Mouse (Mus musculus): Measurements from ENCODE around the gene Sowahb. TPM values are rescaled to one million over a fixed set of nuclear protein-coding genes. Genes with fewer than 3 reads are reported as not detected.
"Not testable (repeated sequence)": the region's sequence is repeated elsewhere in the genome, so short reads cannot be mapped to it uniquely, and the experiment has no call there.

Gene Sowahb
- polyA plus RNA-seq, 1 experiment from 2014 or later = 0.31 TPM

DNA sequence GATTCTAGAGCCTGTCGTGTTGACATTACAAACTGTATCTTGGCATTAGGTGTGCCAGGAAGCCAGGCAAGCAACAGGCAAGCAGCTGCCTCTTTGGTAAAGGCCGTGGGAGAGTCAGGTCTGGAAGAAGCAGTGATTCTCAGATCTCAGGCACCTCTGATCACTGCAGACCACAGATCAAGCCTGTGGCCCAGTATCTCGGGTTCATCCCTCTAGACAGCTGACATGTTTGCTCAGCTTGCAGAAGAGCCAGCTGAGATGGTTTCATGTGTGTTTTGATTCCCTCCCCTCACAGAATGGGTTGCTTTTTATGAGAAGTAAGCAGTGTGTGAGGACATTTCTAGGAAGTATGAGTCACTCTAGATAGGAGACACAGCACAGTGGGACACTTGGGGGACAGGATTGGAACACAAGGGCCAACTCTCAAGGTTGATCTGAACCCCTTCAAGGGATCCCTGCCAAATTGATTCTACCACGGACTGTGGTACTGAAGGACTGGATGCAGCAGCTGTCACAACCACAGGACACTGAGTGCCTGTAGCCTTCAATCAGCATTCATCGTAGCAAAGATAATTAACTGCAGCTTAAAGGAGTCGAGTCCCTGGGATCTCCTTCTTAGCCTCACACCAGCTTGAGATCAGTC lies 24.7 kb downstream of the Sowahb start:
- H3K9ac ChIP-seq = no peak overlapping the region
- no peak overlapping the region for H3K4me2 ChIP-seq (replicated peaks)
- H3K4me1 ChIP-seq = peaks cover 11% of the 10 kb centered on the region; the same call in 1 of the 2 replicates
- H3K27me3 ChIP-seq = no peaks in the 10 kb centered on the region
- H3K36me3 ChIP-seq = no peaks in the 10 kb centered on the region
- H3K9me3 ChIP-seq (replicated peaks) = no peaks in the 10 kb centered on the region
- no peak overlapping the region for H3K27ac ChIP-seq
- ATAC-seq (ENCODE audit: low FRiP score) = no peak
- 63% methylated on average over 6 of the region's 6 CpGs for WGBS
- H3K4me3 ChIP-seq = no peak overlapping the region

GRCm38 (mm10) chr5:93019207-93019606 lies 25.6 kb downstream of the Sowahb start:
- 92% methylated on average over 10 of the region's 10 CpGs for WGBS
- H3K4me2 ChIP-seq (replicated peaks) = not testable (repeated sequence)

DNA sequence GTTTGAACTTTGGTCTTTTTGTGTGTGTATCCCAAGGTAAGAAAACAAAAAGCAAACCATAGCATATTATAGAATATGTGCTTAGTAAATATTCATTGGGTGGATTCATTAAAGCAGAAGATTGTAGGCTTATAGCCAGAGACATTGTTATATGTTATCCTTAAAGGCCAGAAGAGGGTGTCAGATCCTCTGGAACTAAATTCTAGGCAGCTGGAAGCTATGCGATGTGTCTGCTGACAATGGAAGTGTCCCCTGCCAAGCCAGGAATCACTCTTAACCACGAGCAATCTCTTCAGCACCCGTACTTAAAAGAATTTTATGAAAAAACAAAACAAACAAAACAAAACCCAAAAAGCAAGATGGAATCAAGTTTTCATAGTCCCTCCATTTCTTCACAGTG lies 27.1 kb downstream of the Sowahb start:
- 72% methylated on average over 3 of the region's 3 CpGs for WGBS
- Histone ChIP-seq H3K27me3 (no peaks in the 10 kb centered on the region), H3K36me3 (no peaks in the 10 kb centered on the region), H3K9ac (no peak overlapping the region), H3K9me3 (replicated peaks) (no peaks in the 10 kb centered on the region), H3K4me3 (no peak overlapping the region), H3K4me1 (peaks cover 6% of the 10 kb centered on the region; the same call in 1 of the 2 replicates), H3K27ac (no peak overlapping the region), H3K4me2 (replicated peaks) (no peak overlapping the region)
- ATAC-seq (ENCODE audit: low FRiP score) = no peak

More at GRCm38 (mm10) chr5:93019207-93019606, 25.6 kb downstream of the Sowahb start:
- H3K4me1 ChIP-seq; H3K4me3 ChIP-seq; ATAC-seq (ENCODE audit: low FRiP score); H3K27ac ChIP-seq; H3K9ac ChIP-seq; H3K27me3 ChIP-seq; H3K9me3 ChIP-seq (replicated peaks); H3K36me3 ChIP-seq: not testable (repeated sequence)

GRCm38 (mm10) chr5:93008256-93008655 lies 36.6 kb downstream of the Sowahb start:
- H3K4me1 ChIP-seq = peaks cover 3% of the 10 kb centered on the region
- no peak overlapping the region for H3K9ac ChIP-seq
- H3K4me3 ChIP-seq = no peak overlapping the region
- 95% methylated on average over 9 of the region's 9 CpGs for WGBS
- no peaks in the 10 kb centered on the region for H3K36me3 ChIP-seq
- no peaks in the 10 kb centered on the region for H3K9me3 ChIP-seq (replicated peaks)
- H3K27ac ChIP-seq = no peak overlapping the region
- no peaks in the 10 kb centered on the region for H3K27me3 ChIP-seq
- ATAC-seq (ENCODE audit: low FRiP score) = no peak
- H3K4me2 ChIP-seq (replicated peaks) = no peak overlapping the region

GRCm38 (mm10) chr5:93005815-93006341 lies 38.9 kb downstream of the Sowahb start:
- Histone ChIP-seq H3K4me1 (peaks cover 3% of the 10 kb centered on the region), H3K4me2 (replicated peaks) (peak overlapping the region; percentile 39), H3K27me3 (no peaks in the 10 kb centered on the region), H3K36me3 (no peaks in the 10 kb centered on the region), H3K9me3 (replicated peaks) (no peaks in the 10 kb centered on the region), H3K4me3 (peak overlapping the region; percentile 2; the same call in 1 of the 2 replicates), H3K27ac (peak overlapping the region; percentile 44; the same call in 1 of the 2 replicates), H3K9ac (no peak overlapping the region)
- peak; percentile 63 for ATAC-seq (ENCODE audit: low FRiP score)
- WGBS = 39% methylated on average over 14 of the region's 14 CpGs

- Histone ChIP-seq H3K4me1 (peaks cover 3% of the 10 kb centered on the region), H3K4me3 (peak overlapping the region; percentile 2; the same call in 1 of the 2 replicates), H3K27ac (peak overlapping the region; percentile 44; the same call in 1 of the 2 replicates), H3K27me3 (no peaks in the 10 kb centered on the region), H3K36me3 (no peaks in the 10 kb centered on the region), H3K9me3 (replicated peaks) (no peaks in the 10 kb centered on the region), H3K4me2 (replicated peaks) (peak overlapping the region; percentile 39), H3K9ac (no peak overlapping the region)
- no peak; the same call in 1 of the 2 replicates for ATAC-seq (ENCODE audit: low FRiP score)
- 12% methylated on average over 20 of the region's 20 CpGs for WGBS
Measured at GRCm38 (mm10) chr5:93005229-93005814, 39.5 kb downstream of the Sowahb start.

GRCm38 (mm10) chr5:93002615-93003014 lies 42.2 kb downstream of the Sowahb start:
- Histone ChIP-seq H3K9me3 (replicated peaks) (no peaks in the 10 kb centered on the region), H3K27me3 (no peaks in the 10 kb centered on the region), H3K27ac (no peak overlapping the region), H3K36me3 (no peaks in the 10 kb centered on the region), H3K4me2 (replicated peaks) (no peak overlapping the region), H3K9ac (no peak overlapping the region), H3K4me1 (peaks cover 13% of the 10 kb centered on the region), H3K4me3 (no peak overlapping the region)
- ATAC-seq (ENCODE audit: low FRiP score) = no peak
- WGBS = 97% methylated on average over 2 of the region's 2 CpGs

DNA sequence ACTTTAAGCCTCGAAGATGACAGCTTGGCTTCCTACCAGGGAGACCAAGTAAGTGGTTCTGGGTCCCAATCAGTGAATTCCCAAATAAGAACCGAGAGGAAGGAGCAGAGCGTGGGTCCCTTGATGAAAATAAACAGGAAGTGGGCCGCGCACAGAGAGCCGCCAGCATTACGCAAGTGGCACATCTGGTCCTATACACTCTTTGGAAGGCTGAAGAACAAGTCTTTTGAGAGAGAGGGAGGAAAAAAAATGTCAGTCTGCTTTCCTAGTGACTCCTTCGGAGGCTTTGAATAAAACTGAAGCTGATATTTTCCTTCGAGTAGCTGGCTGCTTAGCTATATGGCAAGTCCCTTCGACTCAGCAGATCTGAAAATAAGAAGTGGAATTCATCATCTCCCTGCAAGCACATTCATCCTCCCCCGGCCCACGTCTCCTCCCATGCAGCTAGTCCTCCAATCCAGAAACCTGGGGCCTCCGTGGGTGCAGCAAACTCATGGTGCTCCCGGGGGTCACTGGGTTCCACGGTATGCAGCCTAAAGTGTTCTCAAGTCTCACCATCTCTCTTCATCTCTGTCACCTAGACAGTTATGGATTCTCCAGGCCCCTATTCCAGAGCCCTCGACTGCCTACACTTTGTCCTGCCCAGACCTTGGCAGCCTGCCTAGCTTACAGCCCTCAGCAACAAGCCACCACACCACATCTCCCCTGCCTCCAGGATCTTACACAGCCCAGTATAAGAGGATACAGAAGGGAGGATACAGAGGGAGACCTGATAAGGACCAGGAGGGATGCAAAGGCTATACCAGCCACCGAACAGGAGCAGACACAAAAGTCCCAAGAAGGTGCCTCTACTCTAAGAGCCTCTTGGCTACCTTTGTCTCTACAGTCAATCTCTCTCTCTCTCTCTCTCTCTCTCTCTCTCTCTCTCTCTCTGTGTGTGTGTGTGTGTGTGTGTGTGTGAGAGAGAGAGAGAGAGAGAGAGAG lies 43.8 kb downstream of the Sowahb start:
- no peaks in the 10 kb centered on the region for H3K9me3 ChIP-seq (replicated peaks)
- H3K9ac ChIP-seq = no peak overlapping the region
- H3K4me1 ChIP-seq = peaks cover 22% of the 10 kb centered on the region
- 74% methylated on average over 17 of the region's 17 CpGs for WGBS
- H3K27me3 ChIP-seq = no peaks in the 10 kb centered on the region
- H3K27ac ChIP-seq = peak overlapping the region; percentile 48; the same call in 1 of the 2 replicates
- H3K4me3 ChIP-seq = no peak overlapping the region
- ATAC-seq (ENCODE audit: low FRiP score) = no peak
- H3K4me2 ChIP-seq (replicated peaks) = no peak overlapping the region
- H3K36me3 ChIP-seq = no peaks in the 10 kb centered on the region

DNA sequence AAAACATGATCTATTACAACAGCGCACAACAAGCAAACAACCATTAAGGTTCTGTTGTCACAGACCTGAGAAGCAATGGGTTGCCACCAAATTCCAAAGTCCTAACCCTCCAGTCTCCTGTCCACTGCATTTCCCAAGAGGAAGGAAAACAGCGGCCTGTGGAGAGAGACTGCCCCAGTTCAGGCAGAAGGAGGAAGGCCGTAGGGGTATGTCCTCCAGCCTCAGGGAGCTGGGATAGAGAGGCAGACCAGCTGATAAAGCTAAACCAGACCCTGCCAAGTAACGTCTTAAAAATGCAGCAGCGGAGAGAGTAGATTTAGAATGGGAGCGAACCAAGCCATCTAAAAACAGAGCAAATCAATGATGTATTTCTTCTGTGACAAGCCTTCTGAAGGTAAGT lies 44.8 kb downstream of the Sowahb start:
- H3K4me3 ChIP-seq = no peak overlapping the region
- no peak overlapping the region for H3K4me2 ChIP-seq (replicated peaks)
- WGBS = 82% methylated on average over 6 of the region's 6 CpGs
- no peak overlapping the region for H3K9ac ChIP-seq
- H3K27ac ChIP-seq = no peak overlapping the region
- no peak for ATAC-seq (ENCODE audit: low FRiP score)
- no peaks in the 10 kb centered on the region for H3K9me3 ChIP-seq (replicated peaks)
- H3K27me3 ChIP-seq = no peaks in the 10 kb centered on the region
- peaks cover 19% of the 10 kb centered on the region for H3K4me1 ChIP-seq
- no peaks in the 10 kb centered on the region for H3K36me3 ChIP-seq

DNA sequence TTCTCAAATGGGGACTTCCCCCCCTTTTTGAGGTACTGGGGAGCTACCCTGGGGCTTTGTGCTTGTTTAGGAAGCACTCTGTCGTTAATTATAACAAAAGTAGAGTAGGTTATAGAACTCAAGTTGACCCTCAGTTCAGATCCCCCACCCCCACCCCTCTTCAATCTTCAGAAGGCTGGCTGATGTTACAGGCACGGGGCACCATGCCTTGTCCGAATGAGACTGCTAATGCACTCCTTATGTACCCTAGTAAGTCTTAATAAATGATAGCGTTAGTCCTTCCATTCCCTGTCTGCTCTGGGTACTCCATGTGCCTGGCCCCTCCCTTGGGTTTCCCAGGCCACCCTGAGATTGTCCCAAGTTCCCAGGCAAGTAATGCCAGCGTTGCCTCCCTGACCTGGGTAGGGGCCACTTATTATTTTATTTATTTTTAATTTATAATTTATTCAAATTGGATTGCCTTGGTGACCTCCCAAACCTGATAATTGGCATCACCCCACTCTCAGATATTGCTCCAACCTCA lies 46.3 kb downstream of the Sowahb start:
- no peaks in the 10 kb centered on the region for H3K36me3 ChIP-seq
- H3K9me3 ChIP-seq (replicated peaks) = no peaks in the 10 kb centered on the region
- H3K4me3 ChIP-seq = no peak overlapping the region
- no peak for ATAC-seq (ENCODE audit: low FRiP score)
- H3K4me2 ChIP-seq (replicated peaks) = no peak overlapping the region
- peaks cover 19% of the 10 kb centered on the region for H3K4me1 ChIP-seq
- 39% methylated on average over 5 of the region's 5 CpGs for WGBS
- H3K27me3 ChIP-seq = no peaks in the 10 kb centered on the region
- no peak overlapping the region for H3K27ac ChIP-seq
- no peak overlapping the region for H3K9ac ChIP-seq

GRCm38 (mm10) chr5:92997428-92998120 lies 47.2 kb downstream of the Sowahb start:
- H3K27ac ChIP-seq = peak overlapping the region; percentile 52
- H3K4me1 ChIP-seq = peaks cover 19% of the 10 kb centered on the region
- H3K9me3 ChIP-seq (replicated peaks) = no peaks in the 10 kb centered on the region
- H3K36me3 ChIP-seq = no peaks in the 10 kb centered on the region
- no peak for ATAC-seq (ENCODE audit: low FRiP score)
- no peak overlapping the region for H3K9ac ChIP-seq
- 39% methylated on average over 5 of the region's 5 CpGs for WGBS
- no peak overlapping the region for H3K4me3 ChIP-seq
- no peak overlapping the region for H3K4me2 ChIP-seq (replicated peaks)
- H3K27me3 ChIP-seq = no peaks in the 10 kb centered on the region

Measured in hindbrain, embryonic 12.5 days (tissue).